Mouse (Mus musculus) MEL (cell line): ENCODE measurements at regions not wholly inside any gene's neighbourhood (a gene's known extent, or its start where the extent isn't known, plus 50 kb on each side); places are given as distances from the start of the nearest gene placed in this dataset.

Experiments used
- DNase-seq: peaks from one replicate; pipeline ENCODE4 v3.0.0; 2011; ENCODE audit warnings: low read depth, low spot score
- H3K27ac ChIP-seq: 2 replicates; pipeline ENCODE4 v1.5.1; 2012; ENCODE audit warnings: low read depth, mild to moderate bottlenecking, control low read depth, low read length, moderate library complexity; ENCODE audit not compliant: control insufficient read depth
- H3K27me3 ChIP-seq, 2 experiments: fragments of 150-350 bp in 1 of 2; sonication (generic) in 1 of 2; 2 replicates each; pipeline ENCODE4 v1.6.1; 2012; ENCODE audit warnings: low read length in 2 of 2, mild to moderate bottlenecking in 2 of 2, improper control_type of control experiment in 1 of 2, moderate library complexity in 1 of 2; ENCODE audit not compliant: insufficient read depth in 2 of 2, control insufficient read depth in 1 of 2
- H3K36me3 ChIP-seq, 2 experiments: 2 replicates each; pipeline ENCODE4 v1.6.1; 2012 to 2014; ENCODE audit warnings: low read length in 2 of 2, improper control_type of control experiment in 1 of 2, inconsistent platforms in 1 of 2, mild to moderate bottlenecking in 1 of 2; ENCODE audit not compliant: insufficient read depth in 2 of 2, control insufficient read depth in 1 of 2
- H3K4me1 ChIP-seq, 2 experiments: fragments of 150-350 bp in 1 of 2; sonication (generic) in 1 of 2; 2 replicates each; pipeline ENCODE4 v1.6.1; 2012; ENCODE audit warnings: low read length in 2 of 2, improper control_type of control experiment in 1 of 2, mild to moderate bottlenecking in 1 of 2; ENCODE audit not compliant: insufficient read depth in 2 of 2, control insufficient read depth in 1 of 2
- H3K4me3 ChIP-seq, 2 experiments: fragments of 150-350 bp in 1 of 2; sonication (generic) in 1 of 2; 2 replicates each; pipeline ENCODE4 v1.5.1; 2012; ENCODE audit warnings: low read depth in 2 of 2, low read length in 2 of 2, mild to moderate bottlenecking in 2 of 2, moderate library complexity in 2 of 2, control low read depth in 1 of 2, improper control_type of control experiment in 1 of 2; ENCODE audit not compliant: control insufficient read depth in 1 of 2, insufficient read depth in 1 of 2
- H3K79me2 ChIP-seq: 2 replicates; pipeline ENCODE4 v1.6.1; 2012; ENCODE audit warnings: mild to moderate bottlenecking, low read length, moderate library complexity; ENCODE audit not compliant: control insufficient read depth, poor library complexity, insufficient read depth
- H3K9ac ChIP-seq: 2 replicates; pipeline ENCODE4 v1.6.1; 2012; ENCODE audit warnings: low read depth, mild to moderate bottlenecking, control low read depth, low read length, moderate library complexity; ENCODE audit not compliant: control insufficient read depth, poor library complexity, severe bottlenecking
- H3K9me3 ChIP-seq: fragments of 150-350 bp; sonication (generic); replicated peaks from 2 replicates; pipeline ENCODE4 v1.6.1; 2012; ENCODE audit warnings: mild to moderate bottlenecking, low read length, improper control_type of control experiment, moderate library complexity; ENCODE audit not compliant: insufficient read depth
- BHLHE40 ChIP-seq: IDR thresholded peaks from 2 replicates; pipeline ENCODE4 v1.6.1; 2012; ENCODE audit warnings: low read depth, mild to moderate bottlenecking, inconsistent platforms, low read length, improper control_type of control experiment, borderline replicate concordance
- CHD1 ChIP-seq: IDR thresholded peaks from 2 replicates; pipeline ENCODE4 v1.6.1; 2012; ENCODE audit warnings: low read depth, mild to moderate bottlenecking, inconsistent platforms, low read length, improper control_type of control experiment
- CHD2 ChIP-seq: IDR thresholded peaks from 2 replicates; pipeline ENCODE4 v1.6.1; 2011; ENCODE audit warnings: low read length, improper control_type of control experiment
- CTCF ChIP-seq, 3 experiments: IDR thresholded peaks in 2 of 3; conservative IDR thresholded peaks in 1 of 3; 2 replicates each; pipeline ENCODE4 v1.5.1; 2011 to 2012; ENCODE audit warnings: low read length in 3 of 3, low read depth in 2 of 3, mild to moderate bottlenecking in 2 of 3, improper control_type of control experiment in 1 of 3, inconsistent platforms in 1 of 3, mixed read lengths in 1 of 3, moderate library complexity in 1 of 3; ENCODE audit not compliant: control insufficient read depth in 1 of 3, insufficient read depth in 1 of 3, poor library complexity in 1 of 3, severe bottlenecking in 1 of 3
- E2F4 ChIP-seq: IDR thresholded peaks from 2 replicates; pipeline ENCODE4 v1.6.1; 2011; ENCODE audit warnings: low read depth, low read length, improper control_type of control experiment, borderline replicate concordance
- ETS1 ChIP-seq: IDR thresholded peaks from 2 replicates; pipeline ENCODE4 v1.6.1; 2012; ENCODE audit warnings: low read depth, mild to moderate bottlenecking, inconsistent platforms, low read length, improper control_type of control experiment, moderate library complexity
- GABPA ChIP-seq: IDR thresholded peaks from 2 replicates; pipeline ENCODE4 v1.6.1; 2012; ENCODE audit warnings: low read depth, mild to moderate bottlenecking, inconsistent platforms, low read length, improper control_type of control experiment, moderate library complexity
- GATA1 ChIP-seq: IDR thresholded peaks from 2 replicates; pipeline ENCODE4 v1.6.1; 2011; ENCODE audit warnings: low read depth, low read length, improper control_type of control experiment
- JUND ChIP-seq: IDR thresholded peaks from 2 replicates; pipeline ENCODE4 v1.6.1; 2011; ENCODE audit warnings: low read depth, mild to moderate bottlenecking, improper control_type of control experiment, low read length
- MAFK ChIP-seq: IDR thresholded peaks from 2 replicates; pipeline ENCODE4 v1.6.1; 2011; ENCODE audit warnings: low read depth, mild to moderate bottlenecking, low read length, improper control_type of control experiment, borderline replicate concordance
- MEF2A ChIP-seq: IDR thresholded peaks from 2 replicates; pipeline ENCODE4 v1.6.1; 2014; ENCODE audit warnings: low read depth, mild to moderate bottlenecking, inconsistent platforms, low read length, improper control_type of control experiment; ENCODE audit not compliant: poor library complexity, insufficient replicate concordance, severe bottlenecking; ENCODE audit errors: extremely low read depth
- MXI1 ChIP-seq: IDR thresholded peaks from 2 replicates; pipeline ENCODE4 v1.6.1; 2011; ENCODE audit warnings: mild to moderate bottlenecking, low read depth, low read length, improper control_type of control experiment
- MYC ChIP-seq: IDR thresholded peaks from 2 replicates; pipeline ENCODE4 v1.6.1; 2011; ENCODE audit warnings: low read depth, mild to moderate bottlenecking, low read length, improper control_type of control experiment, moderate library complexity
- NELFE ChIP-seq: IDR thresholded peaks from 2 replicates; pipeline ENCODE4 v1.6.1; 2011; ENCODE audit warnings: low read depth, low read length, improper control_type of control experiment
- NRF1 ChIP-seq: IDR thresholded peaks from 2 replicates; pipeline ENCODE4 v1.6.1; 2014; ENCODE audit warnings: low read depth, mild to moderate bottlenecking, inconsistent platforms, low read length, improper control_type of control experiment, moderate library complexity; ENCODE audit not compliant: poor library complexity, insufficient read depth, severe bottlenecking
- POLR2A ChIP-seq, 2 experiments: IDR thresholded peaks; 2 replicates each; pipeline ENCODE4 v1.6.1; 2011 to 2012; ENCODE audit warnings: low read length in 2 of 2, mild to moderate bottlenecking in 2 of 2, control low read depth in 1 of 2, improper control_type of control experiment in 1 of 2, low read depth in 1 of 2, moderate library complexity in 1 of 2; ENCODE audit not compliant: control insufficient read depth in 1 of 2, insufficient read depth in 1 of 2, poor library complexity in 1 of 2
- POLR2AphosphoS2 ChIP-seq: IDR thresholded peaks from 2 replicates; pipeline ENCODE4 v1.6.1; 2011; ENCODE audit warnings: low read length, improper control_type of control experiment
- POLR2AphosphoS5 ChIP-seq: IDR thresholded peaks from 2 replicates; pipeline ENCODE4 v1.6.1; 2012; ENCODE audit warnings: low read depth, borderline replicate concordance, mild to moderate bottlenecking, inconsistent platforms, low read length, moderate library complexity, mixed read lengths
- RCOR1 ChIP-seq: IDR thresholded peaks from 2 replicates; pipeline ENCODE4 v1.6.1; 2012; ENCODE audit warnings: low read depth, mild to moderate bottlenecking, inconsistent platforms, low read length, improper control_type of control experiment
- SIN3A ChIP-seq: IDR thresholded peaks from 2 replicates; pipeline ENCODE4 v1.6.1; 2012; ENCODE audit warnings: low read length, improper control_type of control experiment, inconsistent platforms
- SMC3 ChIP-seq: IDR thresholded peaks from 2 replicates; pipeline ENCODE4 v1.6.1; 2011; ENCODE audit warnings: low read depth, low read length, improper control_type of control experiment
- TBP ChIP-seq: IDR thresholded peaks from 2 replicates; pipeline ENCODE4 v1.8.0; 2011; ENCODE audit warnings: low read depth, low read length, improper control_type of control experiment
- TCF12 ChIP-seq: IDR thresholded peaks from 2 replicates; pipeline ENCODE4 v1.6.1; 2014; ENCODE audit warnings: low read depth, mild to moderate bottlenecking, inconsistent platforms, low read length, improper control_type of control experiment, moderate library complexity
- USF1 ChIP-seq: IDR thresholded peaks from 2 replicates; pipeline ENCODE4 v1.6.1; 2014; ENCODE audit warnings: low read depth, mild to moderate bottlenecking, inconsistent platforms, low read length, improper control_type of control experiment, moderate library complexity
- USF2 ChIP-seq, 2 experiments: IDR thresholded peaks; 2 replicates each; pipeline ENCODE4 v1.6.1; 2011 to 2012; ENCODE audit warnings: improper control_type of control experiment in 2 of 2, low read length in 2 of 2, borderline replicate concordance in 1 of 2, inconsistent platforms in 1 of 2, low read depth in 1 of 2, mild to moderate bottlenecking in 1 of 2; ENCODE audit not compliant: insufficient read depth in 1 of 2
- ZKSCAN1 ChIP-seq: IDR thresholded peaks from 2 replicates; pipeline ENCODE4 v1.6.1; 2012; ENCODE audit warnings: low read depth, mild to moderate bottlenecking, inconsistent platforms, low read length, improper control_type of control experiment, moderate library complexity
- ZMIZ1 ChIP-seq: IDR thresholded peaks from 2 replicates; pipeline ENCODE4 v1.6.1; 2012; ENCODE audit warnings: low read depth, mild to moderate bottlenecking, inconsistent platforms, low read length, improper control_type of control experiment, moderate library complexity
- ZNF384 ChIP-seq: IDR thresholded peaks from 2 replicates; pipeline ENCODE4 v1.6.1; 2012; ENCODE audit warnings: low read depth, mild to moderate bottlenecking, inconsistent platforms, low read length, improper control_type of control experiment

DNA sequence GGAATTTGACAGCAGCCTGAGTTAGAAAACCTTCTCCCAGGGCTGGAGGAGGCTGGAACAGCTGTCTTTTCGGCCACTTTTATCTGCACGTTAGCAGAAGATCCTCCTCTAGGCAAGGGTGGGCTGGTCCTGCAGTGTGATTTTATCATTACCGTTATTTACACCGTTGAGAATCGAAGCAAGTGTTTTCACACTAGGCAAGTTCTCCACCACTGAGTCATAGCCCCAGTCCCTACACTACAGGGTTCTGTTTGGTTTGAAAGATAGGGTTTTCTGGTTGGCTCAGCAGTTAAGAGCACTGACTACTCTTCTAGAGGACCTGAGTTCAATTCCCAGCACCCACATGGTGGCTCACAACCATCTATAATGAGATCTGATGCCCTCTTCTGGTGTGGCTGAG, 58.9 kb upstream of the Osbpl8 start (continued):
- no peak for TF ChIP-seq CHD1

DNA sequence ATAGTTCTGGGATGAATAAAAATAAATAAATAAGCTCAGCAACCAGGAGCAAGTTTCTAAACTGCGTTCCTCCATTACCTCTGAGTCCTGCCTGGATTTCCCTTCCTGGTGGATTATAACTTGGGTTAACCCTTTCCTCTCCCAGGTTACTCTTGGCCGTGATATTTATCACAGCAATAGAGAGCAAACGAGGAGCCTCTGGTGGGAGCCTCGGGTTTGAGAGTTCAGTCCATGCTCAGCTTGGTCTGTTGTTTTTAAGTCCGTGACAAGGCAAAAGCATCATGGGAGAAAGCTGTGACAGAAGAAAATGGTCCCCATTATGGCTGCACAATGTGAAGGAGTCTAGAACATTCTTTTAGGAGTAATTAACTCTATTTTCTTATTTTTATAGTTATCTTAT, 61.0 kb upstream of the Osbpl8 start:
- H3K36me3 ChIP-seq, result peaks cover 0 to 11% of the 10 kb centered on the region in 2 experiments; a peak in 2 of 4 replicates
- TF ChIP-seq SMC3 (0 out of 2 replicates have a peak, but pooled peaks have one; percentile 16), MAFK (no peak), MXI1 (0 out of 2 replicates have a peak, but pooled peaks have one; percentile 18), GABPA (no peak), CHD1 (0 out of 2 replicates have a peak, but pooled peaks have one; percentile 27), ZKSCAN1 (no peak), MEF2A (no peak), BHLHE40 (no peak), POLR2A (IDR thresholded peaks at IDR 0.05; ENCODE audit: control insufficient read depth in 1 of 2, insufficient read depth in 1 of 2, low read depth in 1 of 2, low read length in 2 of 2, poor library complexity in 1 of 2) (no peak), POLR2AphosphoS2 (no peak), RCOR1 (no peak), ZMIZ1 (no peak), CTCF (IDR thresholded peaks at IDR 0.05 in 2 of 3, conservative IDR thresholded peaks at IDR 0.05 in 1 of 3; ENCODE audit: control insufficient read depth in 1 of 3, insufficient read depth in 1 of 3, low read depth in 2 of 3, low read length in 3 of 3, poor library complexity in 1 of 3, severe bottlenecking in 1 of 3) (no peak), POLR2AphosphoS5 (no peak), USF2 (IDR thresholded peaks at IDR 0.05; ENCODE audit: borderline replicate concordance in 1 of 2, insufficient read depth in 1 of 2, low read depth in 1 of 2, low read length in 2 of 2) (no peak), E2F4 (no peak), ETS1 (no peak)
- H3K4me1 ChIP-seq, result peaks cover 2 to 14% of the 10 kb centered on the region in 2 experiments
- H3K9ac ChIP-seq, result peak overlapping the region; percentile 50; the same call in 1 of the 2 replicates
- no peaks in the 10 kb centered on the region for H3K9me3 ChIP-seq
- peak overlapping the region; percentile 66 to 77 for H3K4me3 ChIP-seq
- peak overlapping the region; percentile 49 for H3K27ac ChIP-seq
- peak; percentile 50 for DNase-seq
- no peaks in the 10 kb centered on the region for H3K27me3 ChIP-seq
- no peaks in the 10 kb centered on the region for H3K79me2 ChIP-seq

GRCm38 (mm10) chr10:111103086-111103485, 61.5 kb upstream of the Osbpl8 start:
- Histone ChIP-seq H3K9ac (peak overlapping the region; percentile 50), H3K4me1 (peaks cover 2 to 14% of the 10 kb centered on the region in 2 experiments), H3K27me3 (no peaks in the 10 kb centered on the region), H3K4me3 (peak overlapping the region; percentile 66 to 77), H3K79me2 (no peaks in the 10 kb centered on the region), H3K9me3 (no peaks in the 10 kb centered on the region), H3K27ac (peak overlapping the region; percentile 49), H3K36me3 (peaks cover 0 to 9% of the 10 kb centered on the region in 2 experiments; a peak in 2 of 4 replicates)
- peak; percentile 88 for DNase-seq
- TF ChIP-seq SIN3A, result peak; percentile 49
- TF ChIP-seq USF1, result no peak
- TF ChIP-seq TBP, result 0 out of 2 replicates have a peak, but pooled peaks have one; percentile 35
- no peak for TF ChIP-seq MYC
- no peak for TF ChIP-seq GABPA
- TF ChIP-seq NELFE, result no peak
- no peak for TF ChIP-seq POLR2AphosphoS5
- no peak for TF ChIP-seq CHD1
- no peak for TF ChIP-seq JUND
- TF ChIP-seq MAFK, result no peak
- TF ChIP-seq ZNF384, result no peak
- no peak for TF ChIP-seq POLR2AphosphoS2
- TF ChIP-seq CHD2, result no peak
- TF ChIP-seq MXI1, result peak; percentile 44; the same call in 1 of the 2 replicates
- no peak for TF ChIP-seq TCF12
- TF ChIP-seq NRF1, result no peak
- no peak for TF ChIP-seq ZMIZ1
- TF ChIP-seq ETS1, result peak; percentile 78
- TF ChIP-seq GATA1, result no peak
